Mouse (Mus musculus): ENCODE results near the gene Olah. TPM values are rescaled to one million over a fixed set of nuclear protein-coding genes. Genes with fewer than 3 reads are reported as not detected.

Gene Olah
- polyA plus RNA-seq, 1 experiment, result not detected

GRCm38 (mm10) chr2:3331071-3331703, 65.8 kb downstream of the Olah start:
- peaks cover 2% of the 10 kb centered on the region; the same call in 1 of the 2 replicates for H3K4me1 ChIP-seq (ENCODE audit: control insufficient read depth, insufficient read depth, low read length)
- H3K27ac ChIP-seq (ENCODE audit: insufficient read depth, low read length), result no peak overlapping the region
- TF ChIP-seq CTCF (IDR thresholded peaks at IDR 0.05; ENCODE audit: extremely low read depth, insufficient read depth, low read length) (no peak), POLR2A (IDR thresholded peaks at IDR 0.05; ENCODE audit: extremely low read depth, insufficient read depth, low read length) (no peak)
- no peak overlapping the region; the same call in 1 of the 2 replicates for H3K4me3 ChIP-seq (ENCODE audit: insufficient read depth, low read length)

GRCm38 (mm10) chr2:3327351-3327750, 69.7 kb downstream of the Olah start:
- Histone ChIP-seq H3K4me1 (ENCODE audit: control insufficient read depth, insufficient read depth, low read length) (peaks cover 2% of the 10 kb centered on the region; the same call in 1 of the 2 replicates), H3K4me3 (ENCODE audit: insufficient read depth, low read length) (no peak overlapping the region), H3K27ac (ENCODE audit: insufficient read depth, low read length) (no peak overlapping the region)
- peak; percentile 45; the same call in 1 of the 2 replicates for TF ChIP-seq CTCF (IDR thresholded peaks at IDR 0.05; ENCODE audit: extremely low read depth, insufficient read depth, low read length)
- no peak for TF ChIP-seq POLR2A (IDR thresholded peaks at IDR 0.05; ENCODE audit: extremely low read depth, insufficient read depth, low read length)

GRCm38 (mm10) chr2:3326547-3326946, 70.5 kb downstream of the Olah start:
- TF ChIP-seq CTCF (IDR thresholded peaks at IDR 0.05; ENCODE audit: extremely low read depth, insufficient read depth, low read length) (no peak), POLR2A (IDR thresholded peaks at IDR 0.05; ENCODE audit: extremely low read depth, insufficient read depth, low read length) (no peak)
- Histone ChIP-seq H3K27ac (ENCODE audit: insufficient read depth, low read length) (no peak overlapping the region), H3K4me3 (ENCODE audit: insufficient read depth, low read length) (no peak overlapping the region), H3K4me1 (ENCODE audit: control insufficient read depth, insufficient read depth, low read length) (peaks cover 2% of the 10 kb centered on the region; the same call in 1 of the 2 replicates)

GRCm38 (mm10) chr2:3324381-3325130, 72.5 kb downstream of the Olah start:
- no peaks in the 10 kb centered on the region for H3K4me1 ChIP-seq (ENCODE audit: control insufficient read depth, insufficient read depth, low read length)
- H3K4me3 ChIP-seq (ENCODE audit: insufficient read depth, low read length), result no peak overlapping the region
- no peak overlapping the region for H3K27ac ChIP-seq (ENCODE audit: insufficient read depth, low read length)
- no peak for TF ChIP-seq POLR2A (IDR thresholded peaks at IDR 0.05; ENCODE audit: extremely low read depth, insufficient read depth, low read length)
- no peak for TF ChIP-seq CTCF (IDR thresholded peaks at IDR 0.05; ENCODE audit: extremely low read depth, insufficient read depth, low read length)

GRCm38 (mm10) chr2:3323132-3323531, 73.9 kb downstream of the Olah start:
- no peak overlapping the region for H3K27ac ChIP-seq (ENCODE audit: insufficient read depth, low read length)
- TF ChIP-seq POLR2A (IDR thresholded peaks at IDR 0.05; ENCODE audit: extremely low read depth, insufficient read depth, low read length) (no peak), CTCF (IDR thresholded peaks at IDR 0.05; ENCODE audit: extremely low read depth, insufficient read depth, low read length) (no peak)
- no peak overlapping the region for H3K4me3 ChIP-seq (ENCODE audit: insufficient read depth, low read length)
- H3K4me1 ChIP-seq (ENCODE audit: control insufficient read depth, insufficient read depth, low read length), result no peaks in the 10 kb centered on the region

- Histone ChIP-seq H3K4me1 (ENCODE audit: control insufficient read depth, insufficient read depth, low read length) (no peaks in the 10 kb centered on the region; the same call in 1 of the 2 replicates), H3K27ac (ENCODE audit: insufficient read depth, low read length) (no peak overlapping the region), H3K4me3 (ENCODE audit: insufficient read depth, low read length) (no peak overlapping the region)
- TF ChIP-seq POLR2A (IDR thresholded peaks at IDR 0.05; ENCODE audit: extremely low read depth, insufficient read depth, low read length), result no peak
- no peak for TF ChIP-seq CTCF (IDR thresholded peaks at IDR 0.05; ENCODE audit: extremely low read depth, insufficient read depth, low read length)
Measured at GRCm38 (mm10) chr2:3305426-3306025, 91.5 kb downstream of the Olah start.

- Histone ChIP-seq H3K4me3 (ENCODE audit: insufficient read depth, low read length) (no peak overlapping the region), H3K27ac (ENCODE audit: insufficient read depth, low read length) (no peak overlapping the region), H3K4me1 (ENCODE audit: control insufficient read depth, insufficient read depth, low read length) (no peaks in the 10 kb centered on the region; the same call in 1 of the 2 replicates)
- no peak for TF ChIP-seq POLR2A (IDR thresholded peaks at IDR 0.05; ENCODE audit: extremely low read depth, insufficient read depth, low read length)
- no peak for TF ChIP-seq CTCF (IDR thresholded peaks at IDR 0.05; ENCODE audit: extremely low read depth, insufficient read depth, low read length)
Measured at GRCm38 (mm10) chr2:3295826-3296225, 101.2 kb downstream of the Olah start.

- TF ChIP-seq POLR2A (IDR thresholded peaks at IDR 0.05; ENCODE audit: extremely low read depth, insufficient read depth, low read length) (no peak), CTCF (IDR thresholded peaks at IDR 0.05; ENCODE audit: extremely low read depth, insufficient read depth, low read length) (no peak)
- Histone ChIP-seq H3K27ac (ENCODE audit: insufficient read depth, low read length) (no peak overlapping the region), H3K4me3 (ENCODE audit: insufficient read depth, low read length) (no peak overlapping the region), H3K4me1 (ENCODE audit: control insufficient read depth, insufficient read depth, low read length) (no peaks in the 10 kb centered on the region)
Measured at GRCm38 (mm10) chr2:3292170-3292569, 104.8 kb downstream of the Olah start.

Other genes starting within 250 kb of the Olah start
- gene Nmt2, start 113.0 kb downstream of the Olah start, polyA plus RNA-seq (2012; rRNA removed), result 52.5 and 53.3 TPM in 2 replicates
- 11.0 and 11.7 TPM in 2 replicates for gene Rpp38, start 64.6 kb downstream of the Olah start, polyA plus RNA-seq (2012; rRNA removed)
- gene Acbd7, start 61.0 kb downstream of the Olah start, polyA plus RNA-seq (2012; rRNA removed), result 1.2 and 1.4 TPM in 2 replicates
- gene Meig1, start 25.4 kb upstream of the Olah start, polyA plus RNA-seq (2012; rRNA removed), result 3.5 and 3.9 TPM in 2 replicates
- 11.6 and 13.2 TPM in 2 replicates for gene Dclre1c, start 26.9 kb upstream of the Olah start, polyA plus RNA-seq (2012; rRNA removed)
- gene Suv39h2, start 77.8 kb upstream of the Olah start, polyA plus RNA-seq (2012; rRNA removed), result 2.4 and 2.5 TPM in 2 replicates
- 2.4 and 2.5 TPM in 2 replicates for gene Gm45902, start 115.6 kb upstream of the Olah start, polyA plus RNA-seq (2012; rRNA removed)
- gene Hspa14, start 115.6 kb upstream of the Olah start, polyA plus RNA-seq (2012; rRNA removed), result 52.7 TPM in 2 replicates
- 1.5 and 1.7 TPM in 2 replicates for gene Cdnf, start 115.8 kb upstream of the Olah start, polyA plus RNA-seq (2012; rRNA removed)
- 8.0 and 9.5 TPM in 2 replicates for gene Fam107b, start 173.3 kb upstream of the Olah start, polyA plus RNA-seq (2012; rRNA removed)

All from cortical plate, adult 2 months (tissue).